Mouse (Mus musculus): ENCODE measurements around the gene Bpifa6. TPM values are rescaled to one million over a fixed set of nuclear protein-coding genes. Genes with fewer than 3 reads are reported as not detected.
A peak's percentile ranks its signal among the peaks of the same experiment; 100 is the strongest.

Bpifa6 gene
- polyA plus RNA-seq, 1 experiment from 2014 or later: not detected

GRCm38 (mm10) chr2:153953836-153954235, 20.9 kb upstream of the Bpifa6 start:
- Histone ChIP-seq H3K9ac (ENCODE audit: low read length) (no peak overlapping the region), H3K4me3 (ENCODE audit: low read depth, low read length) (no peak overlapping the region), H3K9me3 (ENCODE audit: control insufficient read depth, low read length) (no peaks in the 10 kb centered on the region), H3K4me1 (ENCODE audit: control insufficient read depth, insufficient read depth, low read length) (no peaks in the 10 kb centered on the region), H3K27me3 (ENCODE audit: control insufficient read depth, insufficient read depth, low read length) (no peaks in the 10 kb centered on the region), H3K36me3 (ENCODE audit: control insufficient read depth, insufficient read depth, low read length) (no peaks in the 10 kb centered on the region), H3K4me2 (ENCODE audit: low read depth, severe bottlenecking) (no peak overlapping the region), H3K27ac (replicated peaks; ENCODE audit: low read depth, low read length) (no peak overlapping the region)
- WGBS: 4% methylated on average over 6 of the region's 6 CpGs
- ATAC-seq (ENCODE audit: insufficient number of reproducible peaks, low FRiP score, low TSS enrichment, low read depth): no peak
- DNase-seq (ENCODE audit: low spot score): peak; percentile 74

DNA sequence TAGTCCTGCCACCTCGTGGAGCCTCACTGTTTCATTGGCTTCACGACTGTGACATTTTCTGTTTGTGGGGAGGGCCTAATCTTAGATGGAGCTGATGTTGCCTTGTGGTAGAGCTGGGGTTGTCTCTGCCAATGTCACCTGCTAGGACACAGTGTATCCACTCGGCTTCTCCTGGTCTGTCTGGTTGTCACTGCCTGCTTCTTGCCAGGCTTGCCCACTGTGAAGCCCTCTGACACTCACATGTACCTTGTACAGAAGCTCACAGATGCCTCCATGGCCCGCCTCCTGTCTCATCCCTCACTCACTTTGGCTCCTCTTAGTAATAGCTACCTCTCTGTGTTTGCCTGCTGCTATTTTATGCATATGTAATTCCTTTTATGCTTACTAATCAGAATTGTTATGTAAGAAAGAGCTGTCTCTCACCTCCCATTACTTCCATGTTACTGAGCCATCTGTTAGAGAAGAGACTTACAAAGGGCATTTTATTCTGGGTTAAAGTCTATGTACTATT, 11.9 kb upstream of the Bpifa6 start:
- no peaks in the 10 kb centered on the region for H3K9me3 ChIP-seq (ENCODE audit: control insufficient read depth, low read length)
- no peak overlapping the region for H3K4me2 ChIP-seq (ENCODE audit: low read depth, severe bottlenecking)
- no peaks in the 10 kb centered on the region for H3K27me3 ChIP-seq (ENCODE audit: control insufficient read depth, insufficient read depth, low read length)
- no peak overlapping the region for H3K4me3 ChIP-seq (ENCODE audit: low read depth, low read length)
- WGBS: 68% methylated on average over 4 of the region's 4 CpGs
- H3K27ac ChIP-seq (replicated peaks; ENCODE audit: low read depth, low read length): no peak overlapping the region
- no peak for ATAC-seq (ENCODE audit: insufficient number of reproducible peaks, low FRiP score, low TSS enrichment, low read depth)
- DNase-seq (ENCODE audit: low spot score): no peak
- H3K36me3 ChIP-seq (ENCODE audit: control insufficient read depth, insufficient read depth, low read length): no peaks in the 10 kb centered on the region
- H3K4me1 ChIP-seq (ENCODE audit: control insufficient read depth, insufficient read depth, low read length): no peaks in the 10 kb centered on the region
- H3K9ac ChIP-seq (ENCODE audit: low read length): no peak overlapping the region

DNA sequence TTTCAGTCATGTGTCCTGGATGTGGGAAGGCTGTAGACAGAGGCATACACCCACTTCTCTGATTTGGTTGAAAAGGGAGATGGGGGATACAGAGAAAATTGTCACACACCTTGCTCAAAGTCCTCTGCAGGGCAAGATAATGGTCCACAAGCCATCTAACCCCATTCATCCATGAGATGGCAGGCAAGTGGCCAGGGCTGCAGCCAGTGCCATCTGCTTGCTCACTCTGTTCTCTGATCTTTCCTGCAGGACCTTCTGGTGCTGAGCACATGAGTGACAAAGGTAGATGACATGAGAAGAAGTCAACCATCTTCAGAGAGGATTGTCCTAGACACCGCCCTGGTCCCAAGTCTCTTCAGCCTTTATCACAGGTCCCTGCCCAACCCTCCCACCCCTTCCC, 11.4 kb upstream of the Bpifa6 start:
- H3K4me3 ChIP-seq (ENCODE audit: low read depth, low read length): no peak overlapping the region
- H3K27me3 ChIP-seq (ENCODE audit: control insufficient read depth, insufficient read depth, low read length): no peaks in the 10 kb centered on the region
- H3K36me3 ChIP-seq (ENCODE audit: control insufficient read depth, insufficient read depth, low read length): no peaks in the 10 kb centered on the region
- H3K4me2 ChIP-seq (ENCODE audit: low read depth, severe bottlenecking): no peak overlapping the region
- ATAC-seq (ENCODE audit: insufficient number of reproducible peaks, low FRiP score, low TSS enrichment, low read depth) (no peak), DNase-seq (ENCODE audit: low spot score) (no peak)
- no peak overlapping the region for H3K9ac ChIP-seq (ENCODE audit: low read length)
- H3K9me3 ChIP-seq (ENCODE audit: control insufficient read depth, low read length): no peaks in the 10 kb centered on the region
- H3K4me1 ChIP-seq (ENCODE audit: control insufficient read depth, insufficient read depth, low read length): no peaks in the 10 kb centered on the region
- H3K27ac ChIP-seq (replicated peaks; ENCODE audit: low read depth, low read length): no peak overlapping the region
- 81% methylated on average over 1 of the region's 1 CpGs for WGBS

DNA sequence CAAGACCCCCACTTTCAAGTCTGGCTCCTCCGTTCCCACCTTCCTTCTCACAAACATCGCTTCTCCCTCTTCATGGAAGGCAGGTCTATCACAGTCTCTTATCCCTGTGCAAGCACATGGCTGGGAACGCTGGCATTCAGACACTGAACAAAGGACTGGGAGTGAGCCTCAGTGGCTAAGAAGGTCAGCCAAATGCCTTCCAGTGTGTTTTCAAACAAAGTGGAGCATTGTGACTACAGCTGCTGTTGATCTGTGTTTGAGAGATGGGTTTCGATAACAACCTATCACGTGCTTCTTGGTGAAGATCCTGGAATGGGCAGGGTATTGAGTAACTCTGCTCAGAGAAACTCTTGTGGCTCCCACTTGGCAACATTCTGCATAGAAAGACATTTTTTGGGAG, 4.5 kb upstream of the Bpifa6 start:
- no peaks in the 10 kb centered on the region for H3K27me3 ChIP-seq (ENCODE audit: control insufficient read depth, insufficient read depth, low read length)

DNA sequence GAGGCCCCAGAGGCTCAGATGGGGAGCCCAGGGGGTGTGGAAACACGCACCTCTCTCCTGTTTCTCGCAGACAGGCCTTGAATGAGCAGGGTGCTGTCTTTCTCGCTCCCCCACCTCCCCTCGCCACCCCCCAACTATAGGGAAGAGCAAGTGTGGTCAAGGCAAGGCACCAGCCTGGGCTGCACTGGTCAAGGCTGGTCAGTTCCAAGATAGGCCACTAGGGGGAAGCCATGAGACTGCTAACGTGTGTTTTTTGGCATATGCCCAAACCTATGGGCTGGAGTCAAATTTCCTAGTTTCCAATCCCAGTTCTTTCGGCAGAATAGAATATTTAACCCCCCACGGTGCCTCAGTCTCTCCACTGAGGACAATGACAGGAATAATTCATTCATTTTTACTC, 21.0 kb downstream of the Bpifa6 start:
- H3K27ac ChIP-seq (replicated peaks; ENCODE audit: low read depth, low read length): no peak overlapping the region
- H3K9me3 ChIP-seq (ENCODE audit: control insufficient read depth, low read length): no peaks in the 10 kb centered on the region
- DNase-seq (ENCODE audit: low spot score): peak; percentile 89
- H3K27me3 ChIP-seq (ENCODE audit: control insufficient read depth, insufficient read depth, low read length): no peaks in the 10 kb centered on the region
- no peaks in the 10 kb centered on the region for H3K4me1 ChIP-seq (ENCODE audit: control insufficient read depth, insufficient read depth, low read length)
- H3K4me3 ChIP-seq (ENCODE audit: low read depth, low read length): no peak overlapping the region
- no peak for ATAC-seq (ENCODE audit: insufficient number of reproducible peaks, low FRiP score, low TSS enrichment, low read depth)
- no peaks in the 10 kb centered on the region for H3K36me3 ChIP-seq (ENCODE audit: control insufficient read depth, insufficient read depth, low read length)
- no peak overlapping the region for H3K9ac ChIP-seq (ENCODE audit: low read length)
- 6% methylated on average over 7 of the region's 7 CpGs for whole genome bisulfite sequencing
- no peak overlapping the region for H3K4me2 ChIP-seq (ENCODE audit: low read depth, severe bottlenecking)

More for the DNA sequence above, 4.5 kb upstream of the Bpifa6 start:
- no peak overlapping the region for H3K27ac ChIP-seq (replicated peaks; ENCODE audit: low read depth, low read length)
- no peak for DNase-seq (ENCODE audit: low spot score)
- H3K4me1 ChIP-seq (ENCODE audit: control insufficient read depth, insufficient read depth, low read length): no peaks in the 10 kb centered on the region
- 88% methylated on average over 5 of the region's 5 CpGs for WGBS
- no peaks in the 10 kb centered on the region for H3K36me3 ChIP-seq (ENCODE audit: control insufficient read depth, insufficient read depth, low read length)
- no peaks in the 10 kb centered on the region for H3K9me3 ChIP-seq (ENCODE audit: control insufficient read depth, low read length)
- no peak overlapping the region for H3K4me2 ChIP-seq (ENCODE audit: low read depth, severe bottlenecking)
- no peak overlapping the region for H3K4me3 ChIP-seq (ENCODE audit: low read depth, low read length)
- no peak overlapping the region for H3K9ac ChIP-seq (ENCODE audit: low read length)
- no peak for ATAC-seq (ENCODE audit: insufficient number of reproducible peaks, low FRiP score, low TSS enrichment, low read depth)

DNA sequence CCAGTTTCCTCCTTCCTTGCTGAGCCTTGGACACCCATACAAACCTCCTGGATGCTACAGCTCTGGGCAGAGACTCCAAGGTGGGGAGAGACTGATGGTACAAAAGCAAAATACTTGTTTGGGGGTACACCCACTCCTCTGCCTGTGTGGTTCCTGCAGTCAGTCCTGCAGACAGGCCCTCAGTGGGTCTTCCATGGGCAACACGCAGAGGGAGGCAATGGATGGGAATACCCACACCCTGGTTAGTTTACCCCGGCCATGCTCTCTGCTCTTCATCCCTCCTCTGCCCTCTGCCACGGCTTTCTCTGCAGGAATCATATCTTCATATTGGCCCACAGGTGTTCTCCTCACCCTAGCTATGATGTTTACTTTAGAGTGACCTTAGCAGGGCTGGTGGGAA, 25.8 kb downstream of the Bpifa6 start:
- no peak overlapping the region for H3K9ac ChIP-seq (ENCODE audit: low read length)
- H3K4me1 ChIP-seq (ENCODE audit: control insufficient read depth, insufficient read depth, low read length): no peaks in the 10 kb centered on the region
- H3K27me3 ChIP-seq (ENCODE audit: control insufficient read depth, insufficient read depth, low read length): no peaks in the 10 kb centered on the region
- 88% methylated on average over 3 of the region's 3 CpGs for WGBS
- DNase-seq (ENCODE audit: low spot score): no peak
- no peak overlapping the region for H3K4me2 ChIP-seq (ENCODE audit: low read depth, severe bottlenecking)
- no peaks in the 10 kb centered on the region for H3K9me3 ChIP-seq (ENCODE audit: control insufficient read depth, low read length)
- H3K4me3 ChIP-seq (ENCODE audit: low read depth, low read length): no peak overlapping the region
- H3K27ac ChIP-seq (replicated peaks; ENCODE audit: low read depth, low read length): no peak overlapping the region
- ATAC-seq (ENCODE audit: insufficient number of reproducible peaks, low FRiP score, low TSS enrichment, low read depth): no peak
- H3K36me3 ChIP-seq (ENCODE audit: control insufficient read depth, insufficient read depth, low read length): no peaks in the 10 kb centered on the region

DNA sequence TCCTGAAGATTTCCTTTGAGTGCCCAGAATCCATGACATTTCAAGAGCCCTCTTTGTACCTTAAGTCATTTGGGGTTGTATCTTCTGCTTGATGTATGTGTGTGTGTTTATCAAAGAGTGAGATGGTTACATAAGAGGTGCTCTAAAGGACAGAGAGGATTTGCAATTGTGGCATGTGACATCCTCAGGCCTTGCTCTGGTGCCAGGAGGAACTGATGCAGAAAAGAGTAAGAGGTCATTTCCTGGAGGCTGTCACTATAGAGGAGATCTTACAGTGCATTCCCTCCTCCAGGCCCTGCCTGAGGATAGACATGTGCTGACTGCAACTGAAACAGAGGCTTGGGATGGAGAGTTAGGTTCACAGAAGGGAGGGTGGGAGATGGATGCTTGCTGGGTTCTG, 26.3 kb downstream of the Bpifa6 start:
- no peak overlapping the region for H3K9ac ChIP-seq (ENCODE audit: low read length)
- H3K4me2 ChIP-seq (ENCODE audit: low read depth, severe bottlenecking): no peak overlapping the region
- H3K9me3 ChIP-seq (ENCODE audit: control insufficient read depth, low read length): no peaks in the 10 kb centered on the region
- no peak overlapping the region for H3K27ac ChIP-seq (replicated peaks; ENCODE audit: low read depth, low read length)
- no peak overlapping the region for H3K4me3 ChIP-seq (ENCODE audit: low read depth, low read length)
- H3K4me1 ChIP-seq (ENCODE audit: control insufficient read depth, insufficient read depth, low read length): no peaks in the 10 kb centered on the region
- DNase-seq (ENCODE audit: low spot score) (no peak), ATAC-seq (ENCODE audit: insufficient number of reproducible peaks, low FRiP score, low TSS enrichment, low read depth) (no peak)
- no peaks in the 10 kb centered on the region for H3K36me3 ChIP-seq (ENCODE audit: control insufficient read depth, insufficient read depth, low read length)
- no peaks in the 10 kb centered on the region for H3K27me3 ChIP-seq (ENCODE audit: control insufficient read depth, insufficient read depth, low read length)

DNA sequence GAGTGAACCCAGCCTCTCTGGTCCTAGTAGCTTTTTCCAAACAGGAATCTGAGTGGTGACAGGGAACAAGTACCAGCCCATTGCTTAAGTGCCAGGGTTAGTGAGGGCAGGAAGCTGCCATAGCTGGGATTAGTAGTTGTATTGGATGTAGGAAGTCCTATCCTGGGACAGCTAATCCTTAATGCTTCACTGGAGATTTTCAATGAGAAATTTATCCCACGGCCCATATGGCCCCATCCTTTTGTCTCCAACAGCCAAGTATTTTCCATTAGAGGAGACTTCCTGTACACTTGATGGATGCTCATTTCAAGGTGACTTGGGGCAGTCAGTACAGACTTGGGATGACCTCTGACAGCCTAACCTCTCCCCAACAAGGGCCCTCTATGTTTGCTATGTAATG, 29.7 kb downstream of the Bpifa6 start:
- no peaks in the 10 kb centered on the region for H3K9me3 ChIP-seq (ENCODE audit: control insufficient read depth, low read length)
- 85% methylated on average over 1 of the region's 1 CpGs for WGBS

DNA sequence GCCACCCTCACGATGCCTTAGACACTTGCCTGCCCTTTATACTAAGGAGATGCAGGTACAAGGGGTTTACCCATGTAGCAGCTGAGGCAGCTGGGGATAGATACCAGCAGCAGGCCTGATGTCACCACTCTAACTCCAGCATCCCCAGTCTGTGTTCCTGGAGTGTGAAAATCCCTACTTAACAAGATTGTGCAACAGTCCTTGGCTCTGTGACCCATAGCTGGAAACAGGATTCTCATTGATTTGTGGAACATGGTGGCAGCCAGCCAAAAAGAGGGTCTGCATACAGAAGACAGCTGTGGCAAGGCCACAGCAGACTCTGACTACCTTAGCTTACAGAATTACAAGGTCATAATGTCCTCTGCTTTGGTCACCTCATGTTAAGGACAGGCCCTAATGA, 30.3 kb downstream of the Bpifa6 start:
- ATAC-seq (ENCODE audit: insufficient number of reproducible peaks, low FRiP score, low TSS enrichment, low read depth): no peak
- H3K4me2 ChIP-seq (ENCODE audit: low read depth, severe bottlenecking): no peak overlapping the region
- H3K36me3 ChIP-seq (ENCODE audit: control insufficient read depth, insufficient read depth, low read length): no peaks in the 10 kb centered on the region
- WGBS: 73% methylated on average over 1 of the region's 1 CpGs
- no peaks in the 10 kb centered on the region for H3K27me3 ChIP-seq (ENCODE audit: control insufficient read depth, insufficient read depth, low read length)
- no peaks in the 10 kb centered on the region for H3K9me3 ChIP-seq (ENCODE audit: control insufficient read depth, low read length)
- H3K27ac ChIP-seq (replicated peaks; ENCODE audit: low read depth, low read length): no peak overlapping the region
- H3K4me3 ChIP-seq (ENCODE audit: low read depth, low read length): no peak overlapping the region
- no peak for DNase-seq (ENCODE audit: low spot score)
- no peak overlapping the region for H3K9ac ChIP-seq (ENCODE audit: low read length)
- H3K4me1 ChIP-seq (ENCODE audit: control insufficient read depth, insufficient read depth, low read length): no peaks in the 10 kb centered on the region

More for the DNA sequence above, 29.7 kb downstream of the Bpifa6 start:
- H3K27ac ChIP-seq (replicated peaks; ENCODE audit: low read depth, low read length): no peak overlapping the region
- no peak overlapping the region for H3K4me3 ChIP-seq (ENCODE audit: low read depth, low read length)
- H3K4me1 ChIP-seq (ENCODE audit: control insufficient read depth, insufficient read depth, low read length): no peaks in the 10 kb centered on the region
- H3K27me3 ChIP-seq (ENCODE audit: control insufficient read depth, insufficient read depth, low read length): no peaks in the 10 kb centered on the region
- no peaks in the 10 kb centered on the region for H3K36me3 ChIP-seq (ENCODE audit: control insufficient read depth, insufficient read depth, low read length)
- DNase-seq (ENCODE audit: low spot score): no peak
- H3K9ac ChIP-seq (ENCODE audit: low read length): no peak overlapping the region
- no peak overlapping the region for H3K4me2 ChIP-seq (ENCODE audit: low read depth, severe bottlenecking)
- ATAC-seq (ENCODE audit: insufficient number of reproducible peaks, low FRiP score, low TSS enrichment, low read depth): no peak

Measured in limb, embryonic 11.5 days (tissue).